Mouse (Mus musculus) embryonic stem cell, embryonic (primary cell): ENCODE measurements around the gene Rybp.

Experiments
- CTCF ChIA-PET, 4 experiments: fragments of 300-600 bp in 2 of 4; fragments of 350-600 bp in 2 of 4; sonication (Branson Sonifier 250); formaldehyde crosslinking; loops; one replicate each; lab custom pipeline; 2022; ENCODE audit warnings: inconsistent platforms in 2 of 4; lab: Charles Lee
- POLR2A ChIA-PET, 4 experiments: fragments of 300-600 bp in 2 of 4; fragments of 350-600 bp in 2 of 4; sonication (Branson Sonifier 250); formaldehyde crosslinking; loops; one replicate each; lab custom pipeline; 2022; ENCODE audit warnings: antibody characterized with exemption in 4 of 4, inconsistent platforms in 1 of 4; lab: Charles Lee

Rybp gene

GRCm38 (mm10) chr6:100255411-100255810, 31.9 kb downstream of the Rybp start:
- POLR2A ChIA-PET: interaction anchor here in 3 of 4 experiments (0.8 to 6.1 kb wide), 12 partner anchors 9 to 78 kb away, joined by 3 to 32 read pairs (median 4); no protein-coding TSS in a partner anchor
- CTCF ChIA-PET: interaction anchor here in 1 of 4 experiments (1.0 kb wide), 1 partner anchor 12 kb away, joined by 3 read pairs; no protein-coding TSS in a partner anchor

- ChIA-PET CTCF (no interaction called here), POLR2A (interaction anchor here (0.5 to 6.1 kb wide), 11 partner anchors 11 to 225 kb away, joined by 3 to 32 read pairs (median 4); no protein-coding TSS in a partner anchor)
Observed at GRCm38 (mm10) chr6:100254671-100255070, 32.6 kb downstream of the Rybp start.

- ChIA-PET CTCF (interaction anchor here in 1 of 4 experiments (0.6 kb wide), 1 partner anchor 91 kb away, joined by 4 read pairs; no protein-coding TSS in a partner anchor), POLR2A (interaction anchor here in 3 of 4 experiments (0.7 to 5.8 kb wide), 9 partner anchors 11 to 46 kb away, joined by 3 to 32 read pairs (median 6); no protein-coding TSS in a partner anchor)
Observed at GRCm38 (mm10) chr6:100244474-100244873, 42.8 kb downstream of the Rybp start.

GRCm38 (mm10) chr6:100235036-100235435, 52.2 kb downstream of the Rybp start:
- POLR2A ChIA-PET: interaction anchor here in 1 of 4 experiments (1.4 kb wide), 2 partner anchors 12 to 36 kb away, joined by 3 read pairs; no protein-coding TSS in a partner anchor

GRCm38 (mm10) chr6:100233522-100233921, 53.8 kb downstream of the Rybp start:
- CTCF ChIA-PET: interaction anchor here in 1 of 4 experiments (0.7 kb wide), 1 partner anchor 204 kb away, joined by 3 read pairs; no protein-coding TSS in a partner anchor
- POLR2A ChIA-PET: interaction anchor here in 3 of 4 experiments (0.6 to 1.4 kb wide), 9 partner anchors 9 to 74 kb away, joined by 3 to 9 read pairs (median 4); no protein-coding TSS in a partner anchor

More at GRCm38 (mm10) chr6:100235036-100235435, 52.2 kb downstream of the Rybp start:
- CTCF ChIA-PET: interaction anchor here in 1 of 4 experiments (0.5 kb wide), 1 partner anchor 12 kb away, joined by 4 read pairs; no protein-coding TSS in a partner anchor

GRCm38 (mm10) chr6:100233061-100233460, 54.2 kb downstream of the Rybp start:
- POLR2A ChIA-PET: interaction anchor here in 3 of 4 experiments (0.6 to 1.4 kb wide), 12 partner anchors 9 to 291 kb away, joined by 3 to 9 read pairs (median 3); no protein-coding TSS in a partner anchor
- CTCF ChIA-PET: no interaction called here

- POLR2A ChIA-PET: interaction anchor here in 2 of 4 experiments (1.0 to 2.0 kb wide), 5 partner anchors 9 to 274 kb away, joined by 3 to 8 read pairs (median 4); no protein-coding TSS in a partner anchor
- CTCF ChIA-PET: no interaction called here
Observed at GRCm38 (mm10) chr6:100226204-100226603, 61.1 kb downstream of the Rybp start.

GRCm38 (mm10) chr6:100223932-100224331, 63.4 kb downstream of the Rybp start:
- ChIA-PET CTCF (no interaction called here), POLR2A (no interaction called here)

- ChIA-PET CTCF (no interaction called here), POLR2A (interaction anchor here (1.0 to 1.1 kb wide), 4 partner anchors 9 to 17 kb away, joined by 3 read pairs; no protein-coding TSS in a partner anchor)
Observed at GRCm38 (mm10) chr6:100223435-100223834, 63.9 kb downstream of the Rybp start.

GRCm38 (mm10) chr6:100222927-100223326, 64.4 kb downstream of the Rybp start:
- ChIA-PET POLR2A (interaction anchor here (0.6 to 1.1 kb wide), 10 partner anchors 9 to 547 kb away, joined by 3 to 4 read pairs (median 3); no protein-coding TSS in a partner anchor), CTCF (interaction anchor here in 1 of 4 experiments (0.7 kb wide), 1 partner anchor 12 kb away, joined by 4 read pairs; no protein-coding TSS in a partner anchor)

GRCm38 (mm10) chr6:100221803-100222202, 65.5 kb downstream of the Rybp start:
- ChIA-PET POLR2A (interaction anchor here in 2 of 4 experiments (1.1 to 1.9 kb wide), 2 partner anchors 11 to 200 kb away, joined by 3 to 8 read pairs; no protein-coding TSS in a partner anchor), CTCF (no interaction called here)

GRCm38 (mm10) chr6:100220917-100221560, 66.2 kb downstream of the Rybp start:
- ChIA-PET CTCF (interaction anchor here in 1 of 4 experiments (0.7 kb wide), 1 partner anchor 18 kb away, joined by 3 read pairs; no protein-coding TSS in a partner anchor), POLR2A (interaction anchor here in 2 of 4 experiments (0.5 to 1.9 kb wide), 10 partner anchors 10 to 307 kb away, joined by 3 to 8 read pairs (median 3); no protein-coding TSS in a partner anchor)

- POLR2A ChIA-PET: interaction anchor here (0.5 to 1.9 kb wide), 12 partner anchors 9 to 308 kb away, joined by 3 to 8 read pairs (median 4); no protein-coding TSS in a partner anchor
- CTCF ChIA-PET: interaction anchor here in 1 of 4 experiments (0.6 kb wide), 1 partner anchor 101 kb away, joined by 3 read pairs; no protein-coding TSS in a partner anchor
Observed at GRCm38 (mm10) chr6:100219971-100220370, 67.3 kb downstream of the Rybp start.

GRCm38 (mm10) chr6:100218541-100219341, 68.5 kb downstream of the Rybp start:
- POLR2A ChIA-PET: interaction anchor here in 2 of 4 experiments (0.5 to 1.7 kb wide), 8 partner anchors 11 to 723 kb away, joined by 3 to 5 read pairs (median 4); no protein-coding TSS in a partner anchor
- CTCF ChIA-PET: interaction anchor here in 1 of 4 experiments (0.8 kb wide), 1 partner anchor 166 kb away, joined by 3 read pairs; no protein-coding TSS in a partner anchor

GRCm38 (mm10) chr6:100217507-100217906, 69.8 kb downstream of the Rybp start:
- ChIA-PET CTCF (no interaction called here), POLR2A (interaction anchor here in 2 of 4 experiments (0.6 to 1.1 kb wide), 3 partner anchors 10 to 744 kb away, joined by 3 to 4 read pairs (median 3); no protein-coding TSS in a partner anchor)

GRCm38 (mm10) chr6:100216945-100217344, 70.3 kb downstream of the Rybp start:
- ChIA-PET CTCF (no interaction called here), POLR2A (interaction anchor here in 2 of 4 experiments (0.6 to 1.9 kb wide), 3 partner anchors 10 to 744 kb away, joined by 3 to 9 read pairs (median 4); no protein-coding TSS in a partner anchor)

- ChIA-PET CTCF (no interaction called here), POLR2A (interaction anchor here in 3 of 4 experiments (0.6 to 1.9 kb wide), 3 partner anchors 13 to 162 kb away, joined by 4 to 9 read pairs (median 5); no protein-coding TSS in a partner anchor)
Observed at GRCm38 (mm10) chr6:100215809-100216208, 71.5 kb downstream of the Rybp start.
